Mouse (Mus musculus): ENCODE data around the gene Ahr.

The Ahr gene

GRCm38 (mm10) chr12:35534754-35535236 lies at the start of gene Ahr:
TSS of gene Ahr (minus strand) at chr12:35535038.
- DNase-seq (ENCODE audit: low read depth, low spot score), result peak; percentile 46

- no peak for DNase-seq (ENCODE audit: low read depth, low spot score)
Measured at GRCm38 (mm10) chr12:35578826-35579225, 44.0 kb upstream of the Ahr start.

GRCm38 (mm10) chr12:35576107-35576506 lies 41.3 kb upstream of the Ahr start:
- no peak for DNase-seq (ENCODE audit: low read depth, low spot score)

GRCm38 (mm10) chr12:35573713-35574112 lies 38.9 kb upstream of the Ahr start:
- DNase-seq (ENCODE audit: low read depth, low spot score), result no peak

- no peak for DNase-seq (ENCODE audit: low read depth, low spot score)
Measured at GRCm38 (mm10) chr12:35562826-35563225, 28.0 kb upstream of the Ahr start.

- no peak for DNase-seq (ENCODE audit: low read depth, low spot score)
Measured at GRCm38 (mm10) chr12:35558868-35559267, 24.0 kb upstream of the Ahr start.

- DNase-seq (ENCODE audit: low read depth, low spot score), result no peak
Measured at GRCm38 (mm10) chr12:35555925-35556324, 21.1 kb upstream of the Ahr start.

GRCm38 (mm10) chr12:35554309-35554708 lies 19.5 kb upstream of the Ahr start:
- DNase-seq (ENCODE audit: low read depth, low spot score), result no peak

GRCm38 (mm10) chr12:35553174-35553573 lies 18.3 kb upstream of the Ahr start:
- no peak for DNase-seq (ENCODE audit: low read depth, low spot score)

GRCm38 (mm10) chr12:35550299-35550698 lies 15.5 kb upstream of the Ahr start:
- DNase-seq (ENCODE audit: low read depth, low spot score), result no peak

- no peak for DNase-seq (ENCODE audit: low read depth, low spot score)
Measured at GRCm38 (mm10) chr12:35542836-35543235, 8.0 kb upstream of the Ahr start.

- DNase-seq (ENCODE audit: low read depth, low spot score), result no peak
Measured at GRCm38 (mm10) chr12:35538843-35539242, 4.0 kb upstream of the Ahr start.

- no peak for DNase-seq (ENCODE audit: low read depth, low spot score)
Measured at GRCm38 (mm10) chr12:35534114-35534753, 604 bp downstream of the Ahr start.

- no peak for DNase-seq (ENCODE audit: low read depth, low spot score)
Measured at GRCm38 (mm10) chr12:35533748-35534113, 1.1 kb downstream of the Ahr start.

- DNase-seq (ENCODE audit: low read depth, low spot score), result no peak
Measured at GRCm38 (mm10) chr12:35533133-35533532, 1.7 kb downstream of the Ahr start.

- peak; percentile 38 for DNase-seq (ENCODE audit: low read depth, low spot score)
Measured at GRCm38 (mm10) chr12:35532151-35532550, 2.7 kb downstream of the Ahr start.

GRCm38 (mm10) chr12:35530587-35530986 lies 4.3 kb downstream of the Ahr start:
- DNase-seq (ENCODE audit: low read depth, low spot score), result no peak

- no peak for DNase-seq (ENCODE audit: low read depth, low spot score)
Measured at GRCm38 (mm10) chr12:35527429-35527828, 7.4 kb downstream of the Ahr start.

GRCm38 (mm10) chr12:35522585-35523103 lies 12.2 kb downstream of the Ahr start:
- DNase-seq (ENCODE audit: low read depth, low spot score), result no peak

GRCm38 (mm10) chr12:35515621-35516020 lies 19.2 kb downstream of the Ahr start:
- no peak for DNase-seq (ENCODE audit: low read depth, low spot score)

- no peak for DNase-seq (ENCODE audit: low read depth, low spot score)
Measured at GRCm38 (mm10) chr12:35514671-35515070, 20.2 kb downstream of the Ahr start.

- DNase-seq (ENCODE audit: low read depth, low spot score), result no peak
Measured at GRCm38 (mm10) chr12:35510711-35511110, 24.1 kb downstream of the Ahr start.

GRCm38 (mm10) chr12:35506383-35506782 lies 28.5 kb downstream of the Ahr start:
- DNase-seq (ENCODE audit: low read depth, low spot score), result no peak

GRCm38 (mm10) chr12:35504081-35504480 lies 30.8 kb downstream of the Ahr start:
- DNase-seq (ENCODE audit: low read depth, low spot score), result no peak

Measured in embryo, embryonic 11.5 days (tissue).